Mouse (Mus musculus) urinary bladder, adult 18-20 months (tissue): ENCODE measurements around the gene Ilkap.

ENCODE experiments used
- DNase-seq, 2 experiments: peaks; one replicate each; pipeline ENCODE4 v3.0.0; 2022; ENCODE audit warnings: low spot score in 2 of 2, mixed read lengths in 2 of 2

Ilkap gene

DNA sequence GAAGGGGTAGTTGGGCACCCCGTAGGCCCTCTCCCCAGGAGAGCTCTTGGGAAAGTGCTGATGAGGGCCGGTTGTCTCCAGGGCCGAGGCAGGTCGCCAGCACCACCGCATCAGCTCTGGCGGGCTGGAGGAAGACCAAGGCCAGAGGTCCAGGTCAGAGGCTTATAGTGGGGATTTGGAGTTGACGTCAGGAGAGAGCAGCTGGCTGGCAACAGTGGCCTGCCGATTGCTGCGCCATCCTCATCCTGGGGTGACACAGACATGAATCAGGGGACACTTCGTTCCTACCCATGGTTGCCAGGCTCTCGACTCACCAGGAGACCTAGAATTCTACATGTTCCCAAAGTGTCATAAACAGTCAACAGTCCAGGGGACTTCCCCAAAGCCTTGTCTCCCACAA, 42.5 kb downstream of the Ilkap start:
- no peak for DNase-seq

GRCm38 (mm10) chr1:91352277-91352676, 46.3 kb downstream of the Ilkap start:
- DNase-seq = no peak

GRCm38 (mm10) chr1:91351249-91351648, 47.4 kb downstream of the Ilkap start:
- DNase-seq = no peak

- no peak for DNase-seq
These were observed 47.8 kb downstream of the Ilkap start, which contains the start of gene Klhl30 for GRCm38 (mm10) chr1:91350841-91351240. Gene Klhl30, plus strand, starts transcription at chr1:91351016.

DNA sequence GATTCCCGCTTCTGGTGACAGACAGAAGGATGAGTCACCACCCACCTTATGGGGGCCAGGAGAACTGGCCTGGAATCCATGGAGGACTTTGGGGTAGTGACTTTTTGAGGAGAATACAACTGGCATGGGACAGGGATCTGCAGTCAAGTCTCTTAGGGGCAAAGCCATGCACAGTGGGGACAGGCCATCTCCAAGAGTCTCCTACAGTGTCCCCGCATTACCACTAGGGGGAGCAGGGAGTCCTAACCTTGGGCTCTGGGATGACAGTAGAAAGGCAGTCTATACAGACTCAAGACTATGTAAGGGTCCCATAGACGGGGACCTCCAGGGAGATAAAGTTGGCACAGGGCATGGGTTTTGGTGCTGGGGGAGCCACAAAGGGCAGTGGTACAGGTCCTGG, 51.7 kb downstream of the Ilkap start:
- peak; percentile 13 to 31 for DNase-seq

DNA sequence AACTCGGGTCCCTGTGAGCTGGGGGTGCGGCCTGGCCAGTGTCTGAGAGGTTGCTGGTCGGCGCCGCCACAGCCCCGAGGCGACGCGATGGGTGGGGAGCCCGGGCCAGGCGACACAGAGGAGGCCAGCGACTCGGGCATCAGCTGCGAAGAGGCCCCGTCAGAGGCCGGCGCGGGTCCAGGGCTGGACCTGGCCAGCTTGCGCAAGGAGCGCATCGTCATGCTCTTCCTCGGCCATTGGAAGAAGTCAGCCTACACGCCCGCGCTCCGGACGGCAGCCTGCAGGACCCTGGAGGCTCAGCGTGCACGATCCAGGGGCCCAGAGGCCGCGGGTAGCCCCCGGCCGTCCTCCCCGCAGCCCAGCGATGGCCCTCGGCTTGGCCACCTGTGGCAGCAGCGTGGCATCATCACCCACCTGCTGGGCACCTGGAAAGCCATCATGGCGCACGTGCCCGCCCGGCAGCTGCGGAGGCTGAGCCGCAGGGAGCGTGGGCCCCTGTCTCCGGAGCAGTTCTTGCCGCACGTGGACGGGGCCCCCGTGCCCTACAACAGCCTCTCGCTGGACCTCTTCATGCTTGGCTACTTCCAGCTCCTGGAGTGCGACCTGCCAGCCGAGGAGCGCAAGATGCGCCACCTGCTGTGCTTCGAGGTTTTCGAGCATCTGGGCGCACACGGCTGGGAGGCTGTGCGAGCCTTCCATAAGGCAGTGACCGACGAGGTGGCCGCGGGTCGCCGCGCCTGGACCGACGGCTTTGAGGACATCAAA, 53.5 kb downstream of the Ilkap start:
- peak in 1 of 2 experiments; percentile 21 for DNase-seq

GRCm38 (mm10) chr1:91344001-91344400, 54.6 kb downstream of the Ilkap start:
- no peak for DNase-seq

GRCm38 (mm10) chr1:91337355-91337754, 61.3 kb downstream of the Ilkap start:
- no peak for DNase-seq

- DNase-seq = no peak
These were observed 65.0 kb downstream of the Ilkap start for GRCm38 (mm10) chr1:91333582-91333981.

GRCm38 (mm10) chr1:91332102-91332501, 66.5 kb downstream of the Ilkap start:
- DNase-seq = no peak

GRCm38 (mm10) chr1:91325488-91326042, 73.0 kb downstream of the Ilkap start:
- DNase-seq = no peak

- DNase-seq = no peak
These were observed 74.0 kb downstream of the Ilkap start for GRCm38 (mm10) chr1:91324646-91325045.
